Mouse (Mus musculus): ENCODE data around the gene Gzme. TPM values are rescaled to one million over a fixed set of nuclear protein-coding genes. Genes with fewer than 3 reads are reported as not detected.
"Not testable (repeated sequence)": the region's sequence is repeated elsewhere in the genome, so short reads cannot be mapped to it uniquely, and the experiment has no call there.

Gene Gzme
- 0.34 and 1.3 TPM in 2 replicates for polyA plus RNA-seq (2012; rRNA removed)

GRCm38 (mm10) chr14:56120525-56120924, at the start of gene Gzme:
Gzme (minus strand) TSS chr14:56120625.
- DNase-seq (ENCODE audit: extremely low spot score in 1 of 2, low spot score in 1 of 2) = no peak

DNA sequence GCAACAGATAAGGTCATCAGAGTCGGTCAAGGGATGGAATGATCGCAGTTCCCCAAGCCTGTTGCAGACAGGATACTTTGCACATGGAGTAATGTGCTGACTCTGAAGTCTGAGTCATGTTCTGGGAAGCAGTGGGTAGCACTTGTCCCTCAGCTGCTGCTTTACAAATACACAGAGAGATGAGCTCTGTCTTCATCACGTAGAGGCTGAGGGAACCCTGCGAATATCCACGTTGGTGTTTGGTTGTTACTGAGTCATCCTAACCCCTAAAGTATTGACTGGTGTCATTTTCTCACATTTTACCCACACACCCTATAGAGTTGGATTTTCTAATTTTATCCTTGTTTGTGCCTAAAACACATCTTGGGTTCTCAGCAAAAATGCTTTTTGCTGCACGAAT, 47.6 kb upstream of the Gzme start:
- DNase-seq (ENCODE audit: extremely low spot score in 1 of 2, low spot score in 1 of 2) = peak; percentile 61 to 66

DNA sequence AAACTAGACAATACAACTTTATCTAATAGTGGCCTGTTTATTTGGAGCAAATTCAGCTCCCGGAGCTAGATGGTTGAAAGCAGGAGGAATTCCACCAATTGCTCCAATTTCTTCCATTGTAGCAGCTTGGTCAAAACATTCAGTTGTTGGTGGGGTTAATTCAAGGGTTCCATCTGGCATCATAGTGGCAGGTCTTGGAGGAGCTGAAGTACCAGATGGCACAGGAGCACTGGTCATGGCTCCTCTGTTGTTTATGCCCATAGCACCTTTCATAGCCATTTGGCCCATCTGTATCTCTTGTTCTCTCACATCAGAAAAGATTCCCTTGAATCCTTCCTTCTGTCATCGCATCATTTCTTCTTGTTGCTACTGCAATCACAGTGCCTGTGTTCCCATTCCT, 41.7 kb upstream of the Gzme start:
- DNase-seq (ENCODE audit: extremely low spot score in 1 of 2, low spot score in 1 of 2) = no peak

GRCm38 (mm10) chr14:56159479-56159878, 39.1 kb upstream of the Gzme start, which contains the start of gene Gzmg:
Gzmg (minus strand) TSS chr14:56159579.
- DNase-seq (ENCODE audit: extremely low spot score in 1 of 2, low spot score in 1 of 2) = not testable (repeated sequence)

GRCm38 (mm10) chr14:56155340-56155739, 34.9 kb upstream of the Gzme start:
- DNase-seq (ENCODE audit: extremely low spot score in 1 of 2, low spot score in 1 of 2) = no peak

GRCm38 (mm10) chr14:56133675-56134074, 13.2 kb upstream of the Gzme start:
- not testable (repeated sequence) for DNase-seq (ENCODE audit: extremely low spot score in 1 of 2, low spot score in 1 of 2)

GRCm38 (mm10) chr14:56132508-56132907, 12.1 kb upstream of the Gzme start, which contains the start of gene Gzmd:
Gzmd (minus strand) TSS chr14:56132608.
- DNase-seq (ENCODE audit: extremely low spot score in 1 of 2, low spot score in 1 of 2) = not testable (repeated sequence)

- DNase-seq (ENCODE audit: extremely low spot score in 1 of 2, low spot score in 1 of 2) = no peak
These were observed 7.9 kb upstream of the Gzme start for GRCm38 (mm10) chr14:56128341-56128740.

DNA sequence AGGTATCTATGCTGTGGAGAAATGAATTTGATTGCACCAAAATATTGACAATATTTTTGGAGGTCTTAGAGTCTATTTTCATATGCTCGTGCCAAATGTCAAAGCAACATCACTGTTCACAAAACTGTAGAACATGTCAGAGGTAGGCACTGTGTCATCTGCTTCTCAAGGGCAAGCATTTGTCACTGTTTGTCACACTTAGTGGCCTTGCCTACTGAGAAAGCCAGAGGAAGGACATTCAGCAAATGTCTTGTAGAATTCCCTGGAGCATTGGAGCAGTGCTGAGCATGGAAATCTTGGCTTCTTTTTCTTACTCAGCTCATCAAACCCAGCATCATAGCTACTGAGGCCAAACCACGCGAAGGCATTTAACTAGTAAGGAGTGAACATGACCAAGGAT, 3.1 kb upstream of the Gzme start:
- no peak for DNase-seq (ENCODE audit: extremely low spot score in 1 of 2, low spot score in 1 of 2)

- DNase-seq (ENCODE audit: extremely low spot score in 1 of 2, low spot score in 1 of 2) = not testable (repeated sequence)
These were observed 4.7 kb downstream of the Gzme start for GRCm38 (mm10) chr14:56115531-56116310.

GRCm38 (mm10) chr14:56105447-56106180, 14.8 kb downstream of the Gzme start:
- DNase-seq (ENCODE audit: extremely low spot score in 1 of 2, low spot score in 1 of 2) = no peak

DNA sequence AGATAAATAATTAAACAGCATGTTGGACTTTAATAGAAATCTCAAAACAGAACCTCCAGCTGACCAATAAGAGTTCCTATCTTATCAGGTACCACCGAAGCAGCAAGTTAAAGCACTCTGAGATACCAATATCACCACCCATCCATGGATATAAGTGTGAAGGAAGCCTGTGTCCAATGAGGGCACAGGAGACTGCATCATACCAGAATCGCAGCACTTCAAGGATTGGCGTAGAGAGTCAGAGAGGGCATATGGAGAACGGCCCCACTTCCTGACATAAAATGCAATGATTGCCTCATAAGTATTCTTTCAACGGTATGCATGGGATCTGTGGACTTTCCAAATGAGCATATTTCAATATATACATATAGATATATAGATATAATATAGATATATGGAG, 15.4 kb downstream of the Gzme start:
- no peak for DNase-seq (ENCODE audit: extremely low spot score in 1 of 2, low spot score in 1 of 2)

- DNase-seq (ENCODE audit: extremely low spot score in 1 of 2, low spot score in 1 of 2) = no peak
These were observed 17.0 kb downstream of the Gzme start for GRCm38 (mm10) chr14:56103452-56103851.

DNA sequence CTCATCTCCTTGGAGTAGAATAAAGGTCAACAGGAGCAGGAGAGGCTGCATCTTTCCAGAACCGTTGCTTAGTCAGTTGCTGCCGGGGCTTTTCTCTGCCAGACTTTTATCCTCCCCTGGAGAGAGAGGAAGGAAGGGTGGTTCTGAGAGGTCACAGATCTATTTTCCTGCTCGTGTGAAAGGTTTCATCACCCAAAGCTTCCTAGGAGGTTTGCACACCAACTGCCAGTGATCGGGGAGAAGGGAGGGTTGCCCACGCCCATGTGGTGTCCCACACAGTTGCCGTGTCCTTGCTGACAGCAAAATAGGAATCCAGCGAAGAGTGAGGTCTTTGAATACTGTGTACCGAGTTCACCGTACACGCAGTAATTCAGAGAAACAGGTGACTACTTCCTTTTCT, 18.0 kb downstream of the Gzme start, which contains the start of gene Ctsg:
Gene Ctsg (minus strand): TSS at position 189 of the 400 bp plus-strand sequence.
- no peak for DNase-seq (ENCODE audit: extremely low spot score in 1 of 2, low spot score in 1 of 2)

- DNase-seq (ENCODE audit: extremely low spot score in 1 of 2, low spot score in 1 of 2) = peak in 1 of 2 experiments; percentile 17
These were observed 21.5 kb downstream of the Gzme start for GRCm38 (mm10) chr14:56098940-56099339.

- DNase-seq (ENCODE audit: extremely low spot score in 1 of 2, low spot score in 1 of 2) = no peak
These were observed 22.8 kb downstream of the Gzme start for GRCm38 (mm10) chr14:56097597-56097996.

- no peak for DNase-seq (ENCODE audit: extremely low spot score in 1 of 2, low spot score in 1 of 2)
These were observed 27.1 kb downstream of the Gzme start for GRCm38 (mm10) chr14:56093353-56093752.

DNA sequence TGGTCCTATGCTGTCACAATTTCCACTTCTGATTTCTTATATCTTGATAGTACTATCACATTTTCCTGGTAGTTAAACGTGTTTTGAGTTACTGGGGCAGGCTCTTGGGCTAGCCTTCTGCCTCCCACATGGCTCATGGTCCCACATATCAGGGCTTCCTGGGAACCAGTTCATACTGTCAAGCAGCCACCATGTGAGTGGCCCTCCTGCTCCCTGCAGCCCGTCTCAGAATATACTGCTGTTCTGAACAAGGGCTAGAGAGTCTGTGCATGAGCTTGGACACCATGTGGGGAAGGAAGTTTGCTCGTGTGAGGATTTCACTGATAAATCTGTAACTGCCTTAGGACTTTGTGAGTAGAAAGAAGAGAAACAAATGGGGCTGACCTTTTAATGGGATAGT, 33.7 kb downstream of the Gzme start:
- no peak for DNase-seq (ENCODE audit: extremely low spot score in 1 of 2, low spot score in 1 of 2)

GRCm38 (mm10) chr14:56085167-56085566, 35.3 kb downstream of the Gzme start, which contains the start of gene Mcpt8:
Mcpt8 (minus strand) TSS chr14:56085273.
- DNase-seq (ENCODE audit: extremely low spot score in 1 of 2, low spot score in 1 of 2) = no peak

DNA sequence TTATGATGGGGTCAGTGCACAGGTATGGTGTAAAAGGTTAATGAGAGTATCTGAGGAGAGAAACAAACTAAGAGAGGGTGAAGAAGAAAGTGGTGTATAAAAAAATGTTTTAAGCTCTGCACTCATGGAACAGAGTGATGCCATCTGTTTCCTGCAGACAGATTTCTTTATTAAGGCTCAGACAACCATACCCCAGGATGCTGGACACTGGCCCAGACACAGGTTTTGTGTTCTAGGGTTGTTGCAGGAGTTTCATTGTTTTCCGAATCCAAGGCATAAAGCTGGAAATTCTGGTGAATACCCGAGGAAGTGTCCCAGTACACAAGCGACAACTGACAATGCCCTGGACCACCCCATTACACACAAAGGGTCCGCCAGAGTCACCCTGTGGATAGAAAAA, 38.4 kb downstream of the Gzme start:
- no peak for DNase-seq (ENCODE audit: extremely low spot score in 1 of 2, low spot score in 1 of 2)

Data from frontal cortex, adult 2 months (tissue).